Mouse (Mus musculus): Measurements from ENCODE around the gene Crnkl1. TPM values are rescaled to one million over a fixed set of nuclear protein-coding genes. Genes with fewer than 3 reads are reported as not detected.

The Crnkl1 gene
- polyA plus RNA-seq, 1 experiment from 2014 or later = 20.4 TPM

DNA sequence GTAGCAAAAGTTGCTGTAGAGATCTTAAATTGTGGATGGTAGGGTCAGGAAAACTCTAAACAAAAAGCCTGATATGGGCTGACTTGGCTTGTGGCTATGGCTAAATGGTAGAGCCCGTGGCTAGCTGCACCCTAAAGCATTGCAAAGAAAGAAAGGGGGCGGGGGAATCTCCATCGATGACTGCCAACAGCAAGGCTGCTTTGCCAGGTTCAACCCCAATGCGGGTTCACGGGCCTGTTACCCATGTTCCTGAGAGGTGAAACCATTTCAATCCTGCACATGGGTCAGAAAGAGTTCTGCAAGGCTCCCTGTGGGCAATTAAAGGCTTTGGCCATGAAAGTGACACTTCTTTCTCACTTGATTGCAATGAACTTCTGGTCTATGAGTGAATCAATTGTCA is 52.9 kb downstream of the Crnkl1 start:
- Histone ChIP-seq H3K27me3 (replicated peaks; ENCODE audit: control insufficient read depth, insufficient read depth, low read length) (no peaks in the 10 kb centered on the region), H3K4me2 (ENCODE audit: low read depth, low read length) (no peak overlapping the region), H3K4me1 (ENCODE audit: control insufficient read depth, insufficient read depth, low read length) (peaks cover 16% of the 10 kb centered on the region), H3K9ac (ENCODE audit: low read depth, low read length) (no peak overlapping the region), H3K4me3 (ENCODE audit: low read length) (no peak overlapping the region), H3K27ac (ENCODE audit: low read length) (no peak overlapping the region), H3K36me3 (ENCODE audit: control insufficient read depth, insufficient read depth, low read length) (peaks cover 16% of the 10 kb centered on the region; the same call in 1 of the 2 replicates), H3K9me3 (ENCODE audit: control insufficient read depth, low read length) (no peaks in the 10 kb centered on the region)
- no peak for ATAC-seq
- WGBS = 86% methylated on average over 5 of the region's 5 CpGs

GRCm38 (mm10) chr2:145880887-145881747 is 53.7 kb downstream of the Crnkl1 start:
- ATAC-seq = no peak
- Histone ChIP-seq H3K9me3 (ENCODE audit: control insufficient read depth, low read length) (no peaks in the 10 kb centered on the region), H3K4me2 (ENCODE audit: low read depth, low read length) (no peak overlapping the region), H3K27ac (ENCODE audit: low read length) (no peak overlapping the region), H3K4me3 (ENCODE audit: low read length) (no peak overlapping the region), H3K9ac (ENCODE audit: low read depth, low read length) (no peak overlapping the region), H3K27me3 (replicated peaks; ENCODE audit: control insufficient read depth, insufficient read depth, low read length) (no peaks in the 10 kb centered on the region), H3K36me3 (ENCODE audit: control insufficient read depth, insufficient read depth, low read length) (peaks cover 18% of the 10 kb centered on the region; the same call in 1 of the 2 replicates), H3K4me1 (ENCODE audit: control insufficient read depth, insufficient read depth, low read length) (peaks cover 16% of the 10 kb centered on the region)
- 77% methylated on average over 11 of the region's 11 CpGs for WGBS

DNA sequence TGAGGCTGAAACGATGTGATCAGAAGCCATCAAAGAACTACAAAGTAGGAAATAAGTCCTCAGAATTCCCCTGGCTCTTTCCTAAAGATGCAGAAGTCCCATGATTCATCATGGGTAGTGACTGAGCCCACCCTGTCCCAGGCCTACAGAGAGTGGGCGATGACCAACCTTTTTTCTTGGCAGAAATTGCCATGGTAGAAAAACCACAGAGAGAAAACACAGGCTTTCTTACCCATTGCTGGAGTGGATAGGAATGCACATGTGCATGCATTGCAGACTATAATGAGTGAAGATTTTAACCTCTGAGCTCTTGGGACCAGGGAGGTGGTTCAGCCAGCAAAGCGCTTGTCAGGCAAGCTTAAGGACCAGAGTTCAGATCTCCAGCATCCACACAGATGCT is 57.6 kb downstream of the Crnkl1 start:
- Histone ChIP-seq H3K27ac (ENCODE audit: low read length) (no peak overlapping the region), H3K9me3 (ENCODE audit: control insufficient read depth, low read length) (no peaks in the 10 kb centered on the region), H3K4me3 (ENCODE audit: low read length) (no peak overlapping the region), H3K9ac (ENCODE audit: low read depth, low read length) (no peak overlapping the region), H3K36me3 (ENCODE audit: control insufficient read depth, insufficient read depth, low read length) (0 out of 2 replicates have a peak, but pooled peaks cover 14% of the 10 kb centered on the region), H3K27me3 (replicated peaks; ENCODE audit: control insufficient read depth, insufficient read depth, low read length) (no peaks in the 10 kb centered on the region), H3K4me2 (ENCODE audit: low read depth, low read length) (no peak overlapping the region), H3K4me1 (ENCODE audit: control insufficient read depth, insufficient read depth, low read length) (no peaks in the 10 kb centered on the region)
- ATAC-seq = no peak
- WGBS = 93% methylated on average over 3 of the region's 3 CpGs

DNA sequence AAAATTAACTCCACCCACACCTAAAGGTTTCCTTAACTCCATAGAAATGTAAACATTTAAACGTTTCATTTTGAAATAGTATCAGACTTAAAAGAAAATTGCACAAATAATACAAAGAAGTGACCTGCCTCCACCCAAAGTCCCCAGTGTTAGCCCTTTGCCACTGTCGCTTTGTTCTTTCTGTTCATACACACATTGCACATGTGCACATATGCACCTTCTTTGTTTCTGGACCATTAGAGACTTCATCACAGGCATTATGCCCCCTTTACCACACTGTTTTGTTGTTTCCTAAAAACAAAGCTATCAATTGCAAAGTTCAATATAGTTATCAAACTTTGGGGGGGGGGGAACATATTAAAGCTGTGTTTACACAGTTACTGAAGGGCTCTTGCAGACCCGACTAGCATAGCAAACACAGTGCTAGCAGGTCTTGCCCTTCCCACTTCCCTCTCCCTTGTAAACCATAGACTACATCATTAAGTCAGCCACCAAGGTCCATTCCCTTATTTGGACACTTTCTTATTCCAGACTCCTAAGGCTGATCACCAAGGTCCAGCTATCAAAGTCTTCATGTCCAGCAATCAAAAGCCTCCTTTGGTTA is 59.8 kb downstream of the Crnkl1 start:
- WGBS = 43% methylated on average over 3 of the region's 3 CpGs
- Histone ChIP-seq H3K27ac (ENCODE audit: low read length) (no peak overlapping the region), H3K4me3 (ENCODE audit: low read length) (no peak overlapping the region), H3K9me3 (ENCODE audit: control insufficient read depth, low read length) (no peaks in the 10 kb centered on the region), H3K36me3 (ENCODE audit: control insufficient read depth, insufficient read depth, low read length) (0 out of 2 replicates have a peak, but pooled peaks cover 11% of the 10 kb centered on the region), H3K4me2 (ENCODE audit: low read depth, low read length) (no peak overlapping the region), H3K4me1 (ENCODE audit: control insufficient read depth, insufficient read depth, low read length) (no peaks in the 10 kb centered on the region), H3K9ac (ENCODE audit: low read depth, low read length) (no peak overlapping the region), H3K27me3 (replicated peaks; ENCODE audit: control insufficient read depth, insufficient read depth, low read length) (no peaks in the 10 kb centered on the region)
- no peak for ATAC-seq

DNA sequence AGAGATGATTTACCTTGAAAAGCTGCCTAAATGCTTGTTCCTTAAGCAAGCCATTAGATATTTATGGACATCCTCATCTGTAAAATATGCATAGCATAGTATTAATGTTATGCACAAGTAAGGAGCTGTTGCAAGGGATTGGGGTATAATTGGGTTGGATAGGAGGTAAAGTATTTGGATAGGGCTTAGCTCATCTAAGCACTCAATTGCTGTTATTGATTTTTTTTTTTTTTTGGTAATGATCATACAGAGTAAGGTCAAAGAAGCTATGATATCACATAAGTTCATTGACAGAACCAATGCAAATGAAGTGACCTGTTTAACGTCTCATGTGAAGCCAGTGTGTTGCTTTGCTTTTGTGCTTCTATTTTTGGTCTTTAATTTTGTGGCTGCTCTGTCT is 60.9 kb downstream of the Crnkl1 start:
- Histone ChIP-seq H3K9ac (ENCODE audit: low read depth, low read length) (no peak overlapping the region), H3K36me3 (ENCODE audit: control insufficient read depth, insufficient read depth, low read length) (0 out of 2 replicates have a peak, but pooled peaks cover 8% of the 10 kb centered on the region), H3K4me2 (ENCODE audit: low read depth, low read length) (no peak overlapping the region), H3K4me3 (ENCODE audit: low read length) (no peak overlapping the region), H3K9me3 (ENCODE audit: control insufficient read depth, low read length) (no peaks in the 10 kb centered on the region), H3K27ac (ENCODE audit: low read length) (no peak overlapping the region), H3K27me3 (replicated peaks; ENCODE audit: control insufficient read depth, insufficient read depth, low read length) (no peaks in the 10 kb centered on the region), H3K4me1 (ENCODE audit: control insufficient read depth, insufficient read depth, low read length) (no peaks in the 10 kb centered on the region)
- no peak for ATAC-seq
- WGBS = 50% methylated on average over 1 of the region's 1 CpGs

GRCm38 (mm10) chr2:145872099-145872498 is 62.7 kb downstream of the Crnkl1 start:
- Histone ChIP-seq H3K4me2 (ENCODE audit: low read depth, low read length) (no peak overlapping the region), H3K27ac (ENCODE audit: low read length) (no peak overlapping the region), H3K4me1 (ENCODE audit: control insufficient read depth, insufficient read depth, low read length) (no peaks in the 10 kb centered on the region), H3K27me3 (replicated peaks; ENCODE audit: control insufficient read depth, insufficient read depth, low read length) (no peaks in the 10 kb centered on the region), H3K4me3 (ENCODE audit: low read length) (no peak overlapping the region), H3K9ac (ENCODE audit: low read depth, low read length) (no peak overlapping the region), H3K36me3 (ENCODE audit: control insufficient read depth, insufficient read depth, low read length) (peaks cover 4% of the 10 kb centered on the region; the same call in 1 of the 2 replicates), H3K9me3 (ENCODE audit: control insufficient read depth, low read length) (no peaks in the 10 kb centered on the region)
- no peak for ATAC-seq
- WGBS = 93% methylated on average over 1 of the region's 1 CpGs

DNA sequence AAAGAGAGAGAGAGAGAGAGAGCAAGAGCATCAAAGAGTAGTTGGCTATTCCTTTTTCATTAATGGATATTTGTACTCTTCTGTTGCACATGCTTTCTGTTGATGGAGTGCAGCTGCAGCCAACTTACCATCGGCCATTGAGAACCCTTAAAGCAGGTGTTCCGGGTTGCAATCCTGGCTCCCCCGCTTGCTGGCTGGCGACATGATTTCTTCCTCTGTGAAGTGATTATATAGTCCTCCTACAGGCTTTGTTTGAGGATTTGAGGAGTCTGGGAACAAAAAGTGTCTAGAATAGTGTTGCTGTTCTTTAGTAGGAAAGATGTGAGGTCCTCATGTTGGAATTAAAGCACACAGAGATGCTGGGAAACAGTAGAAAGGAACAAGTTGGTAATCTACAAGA is 63.5 kb downstream of the Crnkl1 start:
- no peak overlapping the region for H3K27ac ChIP-seq (ENCODE audit: low read length)
- WGBS = 80% methylated on average over 4 of the region's 4 CpGs
- ATAC-seq = no peak
- H3K9ac ChIP-seq (ENCODE audit: low read depth, low read length) = no peak overlapping the region
- peaks cover 6% of the 10 kb centered on the region; the same call in 1 of the 2 replicates for H3K9me3 ChIP-seq (ENCODE audit: control insufficient read depth, low read length)
- no peak overlapping the region for H3K4me3 ChIP-seq (ENCODE audit: low read length)
- H3K4me1 ChIP-seq (ENCODE audit: control insufficient read depth, insufficient read depth, low read length) = no peaks in the 10 kb centered on the region
- peaks cover 10% of the 10 kb centered on the region for H3K36me3 ChIP-seq (ENCODE audit: control insufficient read depth, insufficient read depth, low read length)
- H3K27me3 ChIP-seq (replicated peaks; ENCODE audit: control insufficient read depth, insufficient read depth, low read length) = no peaks in the 10 kb centered on the region
- no peak overlapping the region for H3K4me2 ChIP-seq (ENCODE audit: low read depth, low read length)

Small RNA genes lying within 50 kb of the gene (microRNA-seq; reads per million reads assigned to microRNA genes)
- not detected for gene Gm25026

Other genes starting within 250 kb of the Crnkl1 start
- gene Naa20, start 32.9 kb downstream of the Crnkl1 start, polyA plus RNA-seq (2015; fragmentation: Nextera tagmentation; extraction: Ambion mirVana) = 137 TPM in 2 replicates
- 0.51 and 0.67 TPM in 2 replicates for gene Cfap61, start 230 bp downstream of the Crnkl1 start, polyA plus RNA-seq (2015; fragmentation: Nextera tagmentation; extraction: Ambion mirVana)